Mouse (Mus musculus) testis, adult 10 weeks (tissue): ENCODE measurements around the gene Themis2. TPM values are rescaled to one million over a fixed set of nuclear protein-coding genes. Genes with fewer than 3 reads are reported as not detected.

Source experiments
- polyA plus RNA-seq: library from polyadenylated mRNA; stranded (reverse); fragments of 350-450 nt; fragmentation: Illumina TruSeq; extraction: RNeasy Lipid Tissue Mini Kit (QIAGEN cat#74804); gene quantifications from one replicate; pipeline ENCODE4 v1.2.3, GENCODE M21; 2014; ENCODE audit warnings: low read depth, low replicate concordance

The Themis2 gene
- polyA plus RNA-seq, result 0.18 TPM

GRCm38 (mm10) chr4:132796196-132796886 is at the start of gene Themis2:
Gene Themis2, minus strand, starts transcription at chr4:132796387.

GRCm38 (mm10) chr4:132842970-132843704 is 47.0 kb upstream of the Themis2 start, which contains the start of gene Ppp1r8:
Gene Ppp1r8, minus strand, starts transcription at chr4:132843169.

GRCm38 (mm10) chr4:132767914-132768876 is 28.0 kb downstream of the Themis2 start, which contains the start of gene Rpa2:
Gene Rpa2, plus strand, starts transcription at chr4:132768332.

GRCm38 (mm10) chr4:132756974-132757373 is 39.2 kb downstream of the Themis2 start, which contains the start of gene Smpdl3b:
Gene Smpdl3b, minus strand, starts transcription at chr4:132757252.

GRCm38 (mm10) chr4:132732148-132732684 is 64.0 kb downstream of the Themis2 start, which contains the start of gene Xkr8:
Gene Xkr8, minus strand, starts transcription at chr4:132732546.

Other genes starting within 250 kb of the Themis2 start
- 0.20 TPM for gene Ptafr, start 232.3 kb downstream of the Themis2 start, polyA plus RNA-seq
- gene Eya3, start 157.4 kb downstream of the Themis2 start, polyA plus RNA-seq, result 72.4 TPM
- 8.4 TPM for gene Xkr8, start 63.8 kb downstream of the Themis2 start, polyA plus RNA-seq
- 2.4 TPM for gene Smpdl3b, start 39.1 kb downstream of the Themis2 start, polyA plus RNA-seq
- gene Rpa2, start 28.1 kb downstream of the Themis2 start, polyA plus RNA-seq, result 11.9 TPM
- gene Ppp1r8, start 46.8 kb upstream of the Themis2 start, polyA plus RNA-seq, result 9.0 TPM
- 68.1 TPM for gene Stx12, start 88.1 kb upstream of the Themis2 start, polyA plus RNA-seq
- gene Fam76a, start 126.2 kb upstream of the Themis2 start, polyA plus RNA-seq, result 330 TPM
- gene Fgr, start 177.7 kb upstream of the Themis2 start, polyA plus RNA-seq, result 0.29 TPM
- gene Ahdc1, start 214.9 kb upstream of the Themis2 start, polyA plus RNA-seq, result 2.3 TPM